Mouse (Mus musculus) erythroblast, embryonic 14.5 days (primary cell): Measurements from ENCODE around the gene Tnni1. TPM values are rescaled to one million over a fixed set of nuclear protein-coding genes. Genes with fewer than 3 reads are reported as not detected.

Source experiments
- H3K27me3 ChIP-seq: 2 replicates; pipeline ENCODE4 v1.6.1; 2012; ENCODE audit warnings: inconsistent platforms; ENCODE audit not compliant: control insufficient read depth
- H3K36me3 ChIP-seq: 2 replicates; pipeline ENCODE4 v1.6.1; 2012; ENCODE audit warnings: mild to moderate bottlenecking, inconsistent platforms; ENCODE audit not compliant: control insufficient read depth
- H3K4me1 ChIP-seq: 2 replicates; pipeline ENCODE4 v1.6.1; 2012; ENCODE audit warnings: inconsistent platforms; ENCODE audit not compliant: control insufficient read depth
- H3K4me3 ChIP-seq: replicated peaks from 2 replicates; pipeline ENCODE3; 2012; ENCODE audit warnings: moderate library complexity, mild to moderate bottlenecking, inconsistent platforms
- H3K9me3 ChIP-seq: 2 replicates; pipeline ENCODE4 v1.6.1; 2012; ENCODE audit warnings: low read length, inconsistent platforms, mixed read lengths; ENCODE audit not compliant: control insufficient read depth
- GATA1 ChIP-seq: IDR thresholded peaks from 2 replicates; pipeline ENCODE4 v1.6.1; 2012; ENCODE audit warnings: low read length, inconsistent platforms, mixed read lengths
- TAL1 ChIP-seq: IDR thresholded peaks from 3 replicates; pipeline ENCODE4 v1.6.1; 2012; ENCODE audit warnings: low read length, inconsistent platforms, mixed read lengths
- polyA plus RNA-seq: library from polyadenylated mRNA; stranded (reverse); fragments of >175 nt; gene quantifications from 2 replicates; pipeline ENCODE4 v1.2.3, GENCODE M21; 2012

The Tnni1 gene
- polyA plus RNA-seq, 1 experiment: not detected

DNA sequence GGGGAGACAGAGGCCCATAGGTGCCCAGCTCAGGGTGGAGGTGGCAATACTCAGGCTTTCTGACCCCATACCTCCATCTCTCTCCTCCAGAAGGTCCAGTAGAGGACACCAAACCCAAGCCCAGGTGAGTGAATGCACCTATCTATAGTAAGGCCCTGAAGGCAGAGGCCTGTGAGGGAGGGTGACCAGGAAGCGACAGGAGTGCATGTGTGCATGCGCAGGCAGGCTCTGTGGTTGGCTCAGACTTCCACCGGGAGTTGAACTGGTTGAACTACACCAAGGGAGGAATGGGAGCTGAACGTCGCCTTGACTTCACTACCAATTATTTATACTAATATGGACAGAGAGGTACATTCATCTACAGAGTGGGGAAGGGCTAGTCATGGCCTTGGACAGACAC lies 67.4 kb downstream of the Tnni1 start:
- Histone ChIP-seq H3K4me3 (no peak overlapping the region), H3K9me3 (no peaks in the 10 kb centered on the region), H3K36me3 (no peaks in the 10 kb centered on the region), H3K27me3 (peaks cover 5% of the 10 kb centered on the region; the same call in 1 of the 2 replicates), H3K4me1 (peaks cover 11% of the 10 kb centered on the region)
- no peak for TF ChIP-seq TAL1
- TF ChIP-seq GATA1: no peak

DNA sequence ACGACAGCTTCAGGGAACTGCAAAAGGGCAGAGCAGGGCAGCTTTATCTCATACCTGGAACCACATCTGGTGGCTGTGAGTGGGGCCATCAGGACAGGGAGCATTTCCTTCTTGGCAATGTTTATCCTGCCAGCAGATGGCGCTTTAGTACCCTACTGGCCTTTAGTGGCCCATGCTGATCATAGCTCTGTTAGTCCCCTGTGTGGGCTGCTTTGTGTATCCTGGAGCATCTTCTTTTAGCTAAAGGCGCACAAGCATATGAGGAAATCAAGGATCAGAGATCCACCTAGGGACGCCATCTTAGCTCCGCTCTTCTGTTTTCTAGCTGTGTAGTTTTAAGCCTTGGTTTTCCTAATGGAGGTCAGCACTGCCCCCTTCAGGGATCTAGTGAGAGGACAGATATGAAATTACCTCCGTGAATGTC lies 67.9 kb downstream of the Tnni1 start:
- Histone ChIP-seq H3K36me3 (no peaks in the 10 kb centered on the region), H3K4me3 (no peak overlapping the region), H3K27me3 (peaks cover 5% of the 10 kb centered on the region; the same call in 1 of the 2 replicates), H3K9me3 (no peaks in the 10 kb centered on the region), H3K4me1 (peaks cover 12% of the 10 kb centered on the region)
- no peak for TF ChIP-seq GATA1
- no peak for TF ChIP-seq TAL1

- H3K9me3 ChIP-seq: no peaks in the 10 kb centered on the region
- peaks cover 5% of the 10 kb centered on the region; the same call in 1 of the 2 replicates for H3K27me3 ChIP-seq
- H3K4me3 ChIP-seq: no peak overlapping the region
- no peaks in the 10 kb centered on the region for H3K36me3 ChIP-seq
- peaks cover 15% of the 10 kb centered on the region for H3K4me1 ChIP-seq
- TF ChIP-seq GATA1 (no peak), TAL1 (no peak)
Measured at GRCm38 (mm10) chr1:135847611-135848351, 68.5 kb downstream of the Tnni1 start.

DNA sequence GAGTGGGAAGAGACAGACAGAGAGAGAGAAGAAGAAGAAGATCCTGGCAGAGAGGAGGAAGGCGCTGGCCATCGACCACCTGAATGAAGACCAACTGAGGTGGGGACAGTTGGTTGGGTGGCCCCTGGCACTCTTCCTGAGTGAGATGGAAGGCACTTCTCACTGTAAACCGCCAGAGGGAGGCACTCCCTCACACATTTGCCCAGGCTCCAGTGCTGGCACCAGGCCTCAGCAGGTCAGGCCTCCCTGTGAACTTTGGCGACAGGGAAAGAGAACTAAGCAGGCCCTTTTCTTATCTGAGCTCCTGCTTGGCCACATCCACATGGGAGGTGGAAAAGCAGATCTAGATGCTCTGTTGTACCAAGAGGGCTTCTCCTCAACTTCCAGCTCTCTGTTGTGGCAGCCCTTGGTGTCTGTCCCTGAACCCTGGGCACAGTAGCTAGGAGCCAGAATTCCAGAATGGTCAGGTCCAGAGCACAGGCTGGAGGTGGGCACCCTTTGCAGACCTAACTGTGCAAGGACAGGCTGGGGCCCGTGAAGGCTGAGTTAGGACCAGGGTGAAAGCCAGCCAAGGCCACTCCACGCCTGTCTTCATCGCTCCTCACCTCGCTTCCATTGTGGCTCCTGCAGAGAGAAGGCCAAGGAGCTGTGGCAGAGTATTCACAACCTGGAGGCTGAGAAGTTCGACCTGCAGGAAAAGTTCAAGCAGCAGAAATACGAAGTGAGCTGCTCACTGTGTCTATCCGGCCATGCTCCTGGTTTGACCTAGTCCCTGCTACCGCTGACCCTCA lies 71.7 kb downstream of the Tnni1 start:
- Histone ChIP-seq H3K4me1 (peaks cover 29% of the 10 kb centered on the region), H3K27me3 (peaks cover 3% of the 10 kb centered on the region), H3K9me3 (no peaks in the 10 kb centered on the region), H3K36me3 (no peaks in the 10 kb centered on the region), H3K4me3 (no peak overlapping the region)
- TF ChIP-seq GATA1 (no peak), TAL1 (no peak)

GRCm38 (mm10) chr1:135852044-135852756 lies 73.0 kb downstream of the Tnni1 start:
- Histone ChIP-seq H3K4me1 (peaks cover 28% of the 10 kb centered on the region), H3K4me3 (no peak overlapping the region), H3K27me3 (peaks cover 3% of the 10 kb centered on the region), H3K36me3 (no peaks in the 10 kb centered on the region), H3K9me3 (no peaks in the 10 kb centered on the region)
- no peak for TF ChIP-seq GATA1
- no peak for TF ChIP-seq TAL1

GRCm38 (mm10) chr1:135853200-135853599 lies 74.0 kb downstream of the Tnni1 start:
- no peaks in the 10 kb centered on the region for H3K36me3 ChIP-seq
- TF ChIP-seq TAL1 (no peak), GATA1 (no peak)
- H3K4me1 ChIP-seq: peaks cover 28% of the 10 kb centered on the region
- no peaks in the 10 kb centered on the region for H3K9me3 ChIP-seq
- H3K4me3 ChIP-seq: no peak overlapping the region
- no peaks in the 10 kb centered on the region; the same call in 1 of the 2 replicates for H3K27me3 ChIP-seq

GRCm38 (mm10) chr1:135854591-135855343 lies 75.5 kb downstream of the Tnni1 start:
- H3K9me3 ChIP-seq: no peaks in the 10 kb centered on the region
- H3K36me3 ChIP-seq: no peaks in the 10 kb centered on the region
- no peak overlapping the region for H3K4me3 ChIP-seq
- peaks cover 28% of the 10 kb centered on the region for H3K4me1 ChIP-seq
- TF ChIP-seq TAL1: no peak
- no peak for TF ChIP-seq GATA1
- H3K27me3 ChIP-seq: peaks cover 3% of the 10 kb centered on the region; the same call in 1 of the 2 replicates

- Histone ChIP-seq H3K36me3 (no peaks in the 10 kb centered on the region), H3K4me3 (no peak overlapping the region), H3K4me1 (peaks cover 28% of the 10 kb centered on the region), H3K27me3 (peaks cover 4% of the 10 kb centered on the region), H3K9me3 (no peaks in the 10 kb centered on the region)
- TF ChIP-seq GATA1 (no peak), TAL1 (no peak)
Measured at GRCm38 (mm10) chr1:135855344-135855687, 76.1 kb downstream of the Tnni1 start.
